Mouse (Mus musculus) liver, embryonic 14.5 days (tissue): ENCODE measurements around the gene Pabpn1l.

Experiments
- CTCF ChIP-seq: IDR thresholded peaks from 2 replicates; pipeline ENCODE4 v1.5.1; 2016; ENCODE audit warnings: antibody characterized with exemption, low read depth, control low read depth
- EP300 ChIP-seq: IDR thresholded peaks from 2 replicates; pipeline ENCODE4 v1.6.1; 2016; ENCODE audit warnings: antibody characterized with exemption, low read depth

DNA sequence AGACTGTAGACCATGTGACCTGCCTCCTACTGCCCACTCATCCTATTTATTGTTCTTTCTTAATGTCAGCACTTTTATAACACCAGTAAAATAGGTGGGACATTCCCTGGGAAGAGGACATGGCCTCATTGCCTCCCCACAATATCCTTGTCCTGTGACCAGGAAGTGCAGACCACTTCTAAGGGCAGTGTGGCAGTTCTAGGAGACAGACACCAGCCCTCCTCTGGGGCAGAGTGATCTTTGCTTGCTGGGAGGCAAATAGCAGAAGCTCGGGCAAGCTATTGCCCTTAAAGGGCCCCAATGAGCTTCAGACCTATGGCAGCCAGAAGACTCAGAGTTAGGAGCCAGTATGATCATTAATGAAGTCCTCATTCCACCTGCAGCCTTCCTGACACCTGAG is 17.9 kb downstream of the Pabpn1l start:
- TF ChIP-seq EP300 (no peak), CTCF (no peak)
